Mouse (Mus musculus) C2C12 (cell line): ENCODE data around the gene Ntn3. TPM values are rescaled to one million over a fixed set of nuclear protein-coding genes. Genes with fewer than 3 reads are reported as not detected.

Experiments
- H3K27me3 ChIP-seq: one replicate; pipeline ENCODE4 v1.6.1; 2011; ENCODE audit not compliant: control insufficient read depth, insufficient read depth, insufficient read length
- H3K36me3 ChIP-seq: one replicate; pipeline ENCODE4 v1.6.1; 2011; ENCODE audit not compliant: control insufficient read depth, insufficient read depth
- H3K4me3 ChIP-seq: one replicate; pipeline ENCODE4 v1.5.1; 2011; ENCODE audit warnings: mild to moderate bottlenecking, control low read depth; ENCODE audit not compliant: poor library complexity, insufficient read depth, severe bottlenecking
- H3K79me2 ChIP-seq: one replicate; pipeline ENCODE4 v1.6.1; 2011; ENCODE audit not compliant: control insufficient read depth, insufficient read depth
- H3K79me3 ChIP-seq: one replicate; pipeline ENCODE4 v1.6.1; 2011; ENCODE audit warnings: low read depth, control low read depth
- H3ac ChIP-seq: one replicate; pipeline ENCODE3; 2011; ENCODE audit warnings: low read depth; ENCODE audit not compliant: control insufficient read depth, insufficient read length
- CEBPB ChIP-seq: IDR thresholded peaks from one replicate; pipeline ENCODE4 v1.6.1; 2011; ENCODE audit warnings: low read depth, mild to moderate bottlenecking, control low read depth, moderate library complexity
- CTCF ChIP-seq: IDR thresholded peaks from one replicate; pipeline ENCODE4 v1.5.1; 2011; ENCODE audit not compliant: control insufficient read depth, insufficient read depth, insufficient read length
- FOSL1 ChIP-seq: IDR thresholded peaks from one replicate; pipeline ENCODE4 v1.8.0; 2011; ENCODE audit warnings: mild to moderate bottlenecking, low read length; ENCODE audit not compliant: poor library complexity, insufficient read depth, severe bottlenecking
- MAX ChIP-seq: IDR thresholded peaks from one replicate; pipeline ENCODE4 v1.6.1; 2011; ENCODE audit warnings: mild to moderate bottlenecking, control low read depth
- MYOD1 ChIP-seq: IDR thresholded peaks from one replicate; pipeline ENCODE4 v1.6.1; 2011; ENCODE audit warnings: low read depth; ENCODE audit not compliant: control insufficient read depth, insufficient read length
- MYOG ChIP-seq: IDR thresholded peaks from one replicate; pipeline ENCODE4 v1.6.1; 2011; ENCODE audit not compliant: control insufficient read depth, insufficient read length; ENCODE audit errors: extremely low read depth
- USF1 ChIP-seq: IDR thresholded peaks from one replicate; pipeline ENCODE4 v1.6.1; 2011; ENCODE audit warnings: low read depth, mild to moderate bottlenecking, control low read depth, moderate library complexity
- polyA plus RNA-seq: library from polyadenylated mRNA; unstranded; fragments of >200 nt; fragmentation: generic; extraction: Trizol; gene quantifications from one replicate; pipeline ENCODE4 v1.2.1, GENCODE M21; 2012; ENCODE audit warnings: missing spikeins

Gene Ntn3
- polyA plus RNA-seq, 1 experiment = 0.26 TPM

DNA sequence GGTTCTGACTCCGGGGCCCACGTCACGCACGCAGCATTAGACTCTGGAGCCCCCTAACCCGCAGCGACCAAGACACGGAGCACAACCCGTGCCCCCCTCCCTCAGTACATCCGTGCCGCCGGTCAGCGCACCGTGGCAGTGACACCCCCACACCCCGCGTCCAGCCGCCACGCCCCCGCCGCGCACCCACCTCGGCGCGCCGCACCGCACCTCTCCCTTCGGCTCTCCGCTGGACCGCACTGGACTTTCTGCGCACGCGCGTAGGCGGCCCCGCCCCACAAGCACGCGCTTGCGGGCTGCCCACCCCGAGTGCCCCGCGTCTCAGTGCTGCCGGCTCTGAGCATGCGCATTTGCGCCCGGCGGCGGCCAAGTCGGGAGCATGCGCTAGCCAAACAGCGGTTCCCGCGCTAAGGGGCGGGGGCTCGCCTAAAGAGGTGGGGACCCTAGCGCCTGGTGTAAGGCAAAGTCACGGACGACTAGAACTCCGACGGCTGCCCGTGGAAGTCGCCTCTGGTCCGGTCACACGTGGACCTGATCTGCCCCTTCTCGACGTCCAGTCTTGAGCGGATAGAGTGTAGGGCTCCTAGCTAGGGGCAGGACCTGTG is 3.9 kb downstream of the Ntn3 start, which contains the start of gene Tbc1d24:
TSS of gene Tbc1d24 (minus strand) at position 279 of the 605 bp plus-strand sequence.
- peak; percentile 91 for TF ChIP-seq MAX
- TF ChIP-seq FOSL1 = no peak
- peak within 1 kb of the TSS; percentile 76 for H3ac ChIP-seq
- no peaks in the 10 kb centered on the region for H3K36me3 ChIP-seq
- H3K79me2 ChIP-seq = no peaks in the 10 kb centered on the region
- H3K79me3 ChIP-seq = no peaks in the 10 kb centered on the region
- no peaks in the 10 kb centered on the region for H3K27me3 ChIP-seq
- peak within 1 kb of the TSS; percentile 40 for H3K4me3 ChIP-seq

DNA sequence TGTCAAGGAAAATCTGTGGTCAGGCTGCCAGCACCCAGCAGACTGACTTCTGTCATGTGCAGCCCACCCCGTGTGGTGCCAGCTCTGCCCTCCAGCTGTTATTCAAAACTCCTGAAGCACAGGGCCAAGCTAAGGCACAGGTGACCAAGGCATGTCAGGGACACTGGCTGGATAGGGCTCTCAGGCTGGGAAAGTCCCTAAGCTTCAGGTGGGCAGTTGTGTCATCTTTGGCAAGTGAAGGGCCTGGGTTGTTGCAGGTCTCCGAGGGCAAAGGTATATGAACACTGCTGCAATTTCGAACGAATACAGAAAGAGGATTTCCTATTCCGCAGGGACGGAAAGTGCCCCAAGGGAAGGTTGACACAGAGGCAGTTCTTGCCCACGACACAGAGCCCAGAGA is 4.5 kb downstream of the Ntn3 start:
- no peaks in the 10 kb centered on the region for H3K79me3 ChIP-seq
- H3K36me3 ChIP-seq = no peaks in the 10 kb centered on the region
- no peaks in the 10 kb centered on the region for H3K27me3 ChIP-seq
- no peak for TF ChIP-seq MYOG
- TF ChIP-seq MAX = no peak
- no peak for TF ChIP-seq CTCF
- no peak for TF ChIP-seq CEBPB
- TF ChIP-seq USF1 = no peak
- TF ChIP-seq MYOD1 = no peak
- TF ChIP-seq FOSL1 = no peak
- H3K79me2 ChIP-seq = no peaks in the 10 kb centered on the region
- H3K4me3 ChIP-seq = peak overlapping the region; percentile 40
- H3ac ChIP-seq = peak overlapping the region; percentile 76

DNA sequence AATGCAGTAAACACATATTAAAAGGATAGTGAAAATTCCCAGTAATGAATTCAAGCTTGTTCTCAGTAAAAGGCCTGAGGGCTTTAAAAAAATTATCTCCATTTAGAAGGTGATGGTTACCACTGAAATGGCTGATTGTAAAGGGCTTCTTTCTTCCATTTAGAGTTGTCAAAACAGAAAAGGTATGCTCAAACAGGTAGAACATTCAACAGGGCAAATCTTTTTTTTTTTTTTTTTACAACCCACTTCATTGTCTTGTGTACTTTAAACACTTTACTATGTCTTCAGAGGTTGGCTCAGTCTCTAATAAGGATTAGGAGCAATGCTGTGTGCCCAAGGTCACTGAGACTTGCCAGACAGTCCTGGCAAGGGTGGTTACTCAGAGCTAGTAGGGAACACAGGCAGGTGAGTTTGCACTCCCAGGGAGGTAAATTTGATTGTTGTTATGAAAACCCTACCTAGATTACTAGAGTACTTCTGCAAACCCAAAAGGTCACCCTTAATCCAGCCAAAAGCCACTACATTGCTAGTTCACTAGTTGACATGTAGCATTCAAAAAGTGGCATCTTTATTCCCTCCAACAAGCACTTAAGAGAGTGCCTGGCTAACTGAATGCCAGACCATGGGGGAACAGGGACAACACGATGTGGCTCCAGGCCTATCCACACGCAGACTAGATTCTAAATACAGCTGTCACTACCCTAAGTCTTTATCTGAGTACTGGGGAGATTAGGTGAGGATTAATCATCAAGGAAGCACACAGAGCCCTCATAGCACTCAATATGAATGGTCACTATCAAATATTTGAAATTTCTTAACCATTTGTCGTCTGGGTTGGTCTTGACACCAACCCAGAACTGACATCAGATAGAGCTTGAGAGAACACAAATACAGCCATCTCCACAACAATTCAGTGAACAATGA is 5.5 kb downstream of the Ntn3 start:
- H3K79me3 ChIP-seq = no peaks in the 10 kb centered on the region
- TF ChIP-seq MYOD1 (no peak), CEBPB (no peak), FOSL1 (no peak), MYOG (no peak), CTCF (no peak), MAX (no peak), USF1 (no peak)
- H3K4me3 ChIP-seq = no peak overlapping the region

DNA sequence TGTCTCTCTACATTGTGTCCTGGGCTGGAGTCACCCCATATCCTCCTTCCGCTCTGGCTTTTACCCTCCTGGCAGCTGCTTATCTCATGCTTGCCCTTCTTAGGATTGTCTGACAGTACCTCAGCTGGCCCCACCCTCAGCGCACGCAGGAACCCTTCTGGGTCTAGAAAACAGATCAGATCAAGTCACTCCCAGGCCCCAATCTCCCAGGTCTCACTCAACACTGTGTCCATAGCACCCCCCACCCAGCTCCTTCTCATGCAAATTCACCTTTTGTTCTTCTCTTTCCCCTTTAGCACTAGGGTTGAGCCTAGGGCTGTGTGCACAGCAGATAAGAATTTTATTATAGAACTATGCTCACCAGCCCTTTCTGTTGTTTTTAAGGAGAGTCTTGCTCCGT is 6.3 kb downstream of the Ntn3 start:
- Histone ChIP-seq H3K79me3 (no peaks in the 10 kb centered on the region), H3K36me3 (no peaks in the 10 kb centered on the region), H3K4me3 (no peak overlapping the region), H3K79me2 (no peaks in the 10 kb centered on the region), H3K27me3 (no peaks in the 10 kb centered on the region), H3ac (no peak overlapping the region)
- no peak for TF ChIP-seq MYOG
- TF ChIP-seq FOSL1 = no peak
- TF ChIP-seq CEBPB = no peak
- no peak for TF ChIP-seq MYOD1
- TF ChIP-seq CTCF = no peak
- no peak for TF ChIP-seq MAX
- TF ChIP-seq USF1 = no peak

More for the DNA sequence above, 5.5 kb downstream of the Ntn3 start:
- no peak overlapping the region for H3ac ChIP-seq
- H3K79me2 ChIP-seq = no peaks in the 10 kb centered on the region
- no peaks in the 10 kb centered on the region for H3K27me3 ChIP-seq
- no peaks in the 10 kb centered on the region for H3K36me3 ChIP-seq

DNA sequence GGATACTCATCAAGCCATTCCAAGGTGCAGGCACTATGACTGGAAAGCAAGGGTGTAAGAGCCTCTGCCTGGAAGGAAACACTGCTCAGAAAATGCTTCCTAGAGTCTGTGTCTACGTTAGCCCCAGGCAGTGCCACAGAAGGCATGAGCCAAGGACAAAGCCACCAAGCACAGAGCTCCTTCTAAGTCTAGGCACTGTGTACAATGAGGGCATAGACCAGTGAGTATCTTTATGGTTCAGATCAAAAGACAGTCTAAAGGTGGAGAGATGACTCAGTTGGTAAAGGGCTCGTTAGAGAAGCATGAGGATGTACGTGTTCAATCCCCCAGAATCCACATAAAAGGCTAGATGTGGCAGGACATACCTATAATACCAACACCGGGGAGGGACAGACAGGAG is 8.2 kb downstream of the Ntn3 start:
- TF ChIP-seq CEBPB (no peak), USF1 (no peak), FOSL1 (no peak), MYOD1 (no peak), CTCF (no peak), MYOG (no peak), MAX (no peak)
- no peaks in the 10 kb centered on the region for H3K79me3 ChIP-seq

More for the DNA sequence above, 8.2 kb downstream of the Ntn3 start:
- Histone ChIP-seq H3K27me3 (no peaks in the 10 kb centered on the region), H3K36me3 (no peaks in the 10 kb centered on the region), H3K79me2 (no peaks in the 10 kb centered on the region), H3ac (no peak overlapping the region), H3K4me3 (no peak overlapping the region)
